Mouse (Mus musculus) hindbrain, embryonic 14.5 days (tissue): ENCODE measurements around the gene Rbfox2. TPM values are rescaled to one million over a fixed set of nuclear protein-coding genes. Genes with fewer than 3 reads are reported as not detected.

Experiments used
- ATAC-seq: fragments of 200-750 bp; cut with Nextera tagmentation; 2 replicates; pipeline ENCODE4 v1.8.0; 2017; ENCODE audit warnings: moderate number of reproducible peaks, mild to moderate bottlenecking, moderate TSS enrichment, moderate library complexity; ENCODE audit not compliant: low FRiP score
- DNase-seq: peaks from one replicate; pipeline ENCODE4 v3.0.0-alpha.2; 2015; ENCODE audit warnings: low spot score
- H3K27ac ChIP-seq: fragments of 300-500 bp; sonication (generic); 2 replicates; pipeline ENCODE4 v1.5.1; 2014; ENCODE audit warnings: mild to moderate bottlenecking, moderate library complexity
- H3K27me3 ChIP-seq: fragments of 300-500 bp; sonication (generic); 2 replicates; pipeline ENCODE4 v1.6.1; 2014; ENCODE audit warnings: mild to moderate bottlenecking, low read length, mixed read lengths; ENCODE audit not compliant: control insufficient read depth, insufficient read depth
- H3K36me3 ChIP-seq: fragments of 300-500 bp; sonication (generic); replicated peaks from 2 replicates; pipeline ENCODE4 v1.6.1; 2014; ENCODE audit not compliant: control insufficient read depth, insufficient read depth
- H3K4me1 ChIP-seq: fragments of 300-500 bp; sonication (generic); replicated peaks from 2 replicates; pipeline ENCODE4 v1.6.1; 2014; ENCODE audit warnings: antibody characterized with exemption, low read length, mixed read lengths; ENCODE audit not compliant: control insufficient read depth, insufficient read depth
- H3K4me2 ChIP-seq: fragments of 300-500 bp; sonication (generic); replicated peaks from 2 replicates; pipeline ENCODE4 v1.6.1; 2014; ENCODE audit warnings: mild to moderate bottlenecking, moderate library complexity
- H3K4me3 ChIP-seq: fragments of 300-500 bp; sonication (generic); replicated peaks from 2 replicates; pipeline ENCODE4 v1.5.1; 2014; ENCODE audit warnings: mild to moderate bottlenecking, low read length
- H3K9ac ChIP-seq: fragments of 300-500 bp; sonication (generic); 2 replicates; pipeline ENCODE4 v1.6.1; 2014
- H3K9me3 ChIP-seq: fragments of 300-500 bp; sonication (generic); 2 replicates; pipeline ENCODE4 v1.6.1; 2016; ENCODE audit warnings: low read length; ENCODE audit not compliant: control insufficient read depth
- WGBS: fragments of 180-500 bp; shearing (Covaris S2); extraction: QIAGEN DNeasy Blood & Tissue Kit; methylation state at CpG from one replicate; pipeline ENCODE4 v1.1.7; 2014; 5-methylcytosine and 5-hydroxymethylcytosine counted together
- polyA plus RNA-seq: library from polyadenylated mRNA; unstranded; fragments of >200 nt; fragmentation: Nextera tagmentation; extraction: Ambion mirVana; gene quantifications from 2 replicates; pipeline ENCODE4 v1.2.1, GENCODE M21; 2014

Gene Rbfox2
- polyA plus RNA-seq, 1 experiment from 2014 or later = 154 TPM

GRCm38 (mm10) chr15:77034526-77034925, 272.3 kb downstream of the Rbfox2 start:
- Histone ChIP-seq H3K9me3 (no peaks in the 10 kb centered on the region), H3K27me3 (no peaks in the 10 kb centered on the region), H3K4me1 (peaks cover 12% of the 10 kb centered on the region; the same call in 1 of the 2 replicates), H3K4me2 (no peak overlapping the region), H3K4me3 (no peak overlapping the region), H3K36me3 (no peaks in the 10 kb centered on the region), H3K9ac (no peak overlapping the region), H3K27ac (no peak overlapping the region)
- ATAC-seq = no peak
- 72% methylated on average over 6 of the region's 6 CpGs for WGBS
- DNase-seq = no peak

DNA sequence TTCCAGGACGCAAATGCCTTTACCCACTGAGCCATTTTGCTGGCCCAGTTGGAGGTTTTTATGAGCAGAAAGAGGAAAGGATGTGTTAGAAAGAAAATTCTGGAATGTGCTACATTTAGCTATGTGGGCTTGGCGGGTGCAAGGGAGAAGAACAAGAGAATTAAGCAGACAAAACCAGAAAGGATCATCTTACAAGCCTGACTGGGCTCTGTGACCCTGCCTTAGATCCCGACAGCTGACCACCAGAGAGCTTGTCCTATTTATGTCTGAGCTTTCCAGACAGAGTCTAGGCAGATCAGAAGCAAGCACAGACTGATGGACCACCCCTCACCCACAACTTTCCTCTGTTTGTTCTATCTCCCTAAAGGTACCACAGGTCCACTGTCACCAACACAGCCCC, 275.5 kb downstream of the Rbfox2 start:
- 62% methylated on average over 3 of the region's 3 CpGs for WGBS

GRCm38 (mm10) chr15:77029331-77029991, 277.3 kb downstream of the Rbfox2 start:
- no peaks in the 10 kb centered on the region for H3K9me3 ChIP-seq
- H3K36me3 ChIP-seq = no peaks in the 10 kb centered on the region
- peak; percentile 89 for DNase-seq
- H3K9ac ChIP-seq = no peak overlapping the region
- WGBS = 31% methylated on average over 7 of the region's 7 CpGs
- no peak overlapping the region for H3K27ac ChIP-seq
- ATAC-seq = peak; percentile 51; the same call in 1 of the 2 replicates
- no peak overlapping the region for H3K4me2 ChIP-seq
- no peak overlapping the region for H3K4me3 ChIP-seq
- peaks cover 4% of the 10 kb centered on the region; the same call in 1 of the 2 replicates for H3K4me1 ChIP-seq
- H3K27me3 ChIP-seq = no peaks in the 10 kb centered on the region

More for the DNA sequence above, 275.5 kb downstream of the Rbfox2 start:
- Histone ChIP-seq H3K4me3 (no peak overlapping the region), H3K4me2 (no peak overlapping the region), H3K4me1 (peaks cover 2% of the 10 kb centered on the region; the same call in 1 of the 2 replicates), H3K9ac (no peak overlapping the region), H3K27ac (no peak overlapping the region), H3K9me3 (no peaks in the 10 kb centered on the region), H3K36me3 (no peaks in the 10 kb centered on the region), H3K27me3 (no peaks in the 10 kb centered on the region)
- DNase-seq = no peak
- ATAC-seq = no peak

Other genes with a start within 250 kb of the Rbfox2 start
- gene Apol7a, start 92.1 kb upstream of the Rbfox2 start, polyA plus RNA-seq = not detected in 2 replicates
- 0.26 TPM in 1 of 2 replicates, not detected in the other for gene Apol9a, start 104.1 kb upstream of the Rbfox2 start, polyA plus RNA-seq
- not detected in 2 replicates for gene Apol7b, start 140.5 kb upstream of the Rbfox2 start, polyA plus RNA-seq
- not detected in 2 replicates for gene Apol10a, start 170.0 kb upstream of the Rbfox2 start, polyA plus RNA-seq
- not detected in 2 replicates for gene Apol11a, start 201.3 kb upstream of the Rbfox2 start, polyA plus RNA-seq
- gene Apol7c, start 226.3 kb upstream of the Rbfox2 start, polyA plus RNA-seq = not detected in 2 replicates